Mouse (Mus musculus) ES-Bruce4 (cell line): Measurements from ENCODE around the gene Slfn4. TPM values are rescaled to one million over a fixed set of nuclear protein-coding genes. Genes with fewer than 3 reads are reported as not detected.
"Not testable (repeated sequence)": the region's sequence is repeated elsewhere in the genome, so short reads cannot be mapped to it uniquely, and the experiment has no call there.

ENCODE experiments used
- H3K27ac ChIP-seq: 2 replicates; pipeline ENCODE4 v1.5.1; 2012; ENCODE audit warnings: low read length, inconsistent platforms; ENCODE audit not compliant: insufficient read depth
- H3K27me3 ChIP-seq: 2 replicates; pipeline ENCODE4 v1.6.1; 2012; ENCODE audit warnings: mild to moderate bottlenecking, low read length, inconsistent platforms; ENCODE audit not compliant: control insufficient read depth, poor library complexity, insufficient read depth, severe bottlenecking
- H3K36me3 ChIP-seq: 2 replicates; pipeline ENCODE4 v1.6.1; 2012; ENCODE audit warnings: inconsistent platforms, mild to moderate bottlenecking, low read length, moderate library complexity; ENCODE audit not compliant: control insufficient read depth, poor library complexity, insufficient read depth, severe bottlenecking
- H3K4me1 ChIP-seq: one replicate; pipeline ENCODE4 v1.8.1; 2011; ENCODE audit warnings: low read length; ENCODE audit not compliant: control insufficient read depth, insufficient read depth
- H3K4me3 ChIP-seq: 2 replicates; pipeline ENCODE4 v1.5.1; 2011; ENCODE audit warnings: low read depth, mild to moderate bottlenecking, low read length
- H3K9ac ChIP-seq: 2 replicates; pipeline ENCODE4 v1.6.1; 2012; ENCODE audit warnings: low read depth, mild to moderate bottlenecking, inconsistent platforms; ENCODE audit not compliant: poor library complexity, severe bottlenecking
- H3K9me3 ChIP-seq: replicated peaks from 2 replicates; pipeline ENCODE4 v1.6.1; 2012; ENCODE audit warnings: mild to moderate bottlenecking, low read length, inconsistent platforms; ENCODE audit not compliant: control insufficient read depth, poor library complexity, insufficient read depth, severe bottlenecking
- CTCF ChIP-seq: IDR thresholded peaks from one replicate; pipeline ENCODE4 v1.8.1; 2011; ENCODE audit warnings: low read depth, low read length
- EP300 ChIP-seq: IDR thresholded peaks from 2 replicates; pipeline ENCODE4 v1.6.1; 2011; ENCODE audit warnings: low read depth, low read length; ENCODE audit not compliant: insufficient read depth
- POLR2A ChIP-seq: IDR thresholded peaks from one replicate; pipeline ENCODE4 v1.8.1; 2011; ENCODE audit warnings: low read length; ENCODE audit not compliant: insufficient read depth
- polyA plus RNA-seq: library from polyadenylated mRNA; stranded (reverse); fragments of >200 nt; gene quantifications from 2 replicates; pipeline ENCODE4 v1.2.4, GENCODE M21; 2011; ENCODE audit warnings: low read depth; ENCODE audit not compliant: missing spikeins, insufficient read depth, insufficient read length

The Slfn4 gene
- polyA plus RNA-seq, 1 experiment = not detected

DNA sequence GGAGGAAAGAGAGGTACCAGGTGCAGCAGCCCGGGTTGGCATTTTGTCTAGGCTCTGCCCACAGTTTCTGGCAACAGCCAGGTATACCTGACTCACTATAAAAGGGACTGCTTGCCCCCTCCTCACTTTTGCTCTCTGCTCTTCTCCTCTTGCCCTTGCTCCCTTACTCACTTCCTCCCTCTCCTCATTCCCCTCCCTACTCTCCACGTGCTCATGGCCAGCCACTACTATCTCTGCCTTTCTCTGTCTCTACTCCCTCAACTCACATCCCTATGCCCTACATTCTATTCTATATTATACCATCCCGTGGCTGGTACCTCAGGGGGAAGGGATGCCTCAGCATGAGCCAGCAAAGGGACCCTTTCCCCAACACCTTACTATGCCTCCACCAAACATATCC, 49.8 kb downstream of the Slfn4 start:
- TF ChIP-seq POLR2A (no peak), EP300 (no peak), CTCF (no peak)
- Histone ChIP-seq H3K4me3 (peak overlapping the region; percentile 72), H3K27ac (0 out of 2 replicates have a peak overlapping the region, but pooled peaks have one; percentile 48), H3K36me3 (no peaks in the 10 kb centered on the region), H3K9me3 (0 out of 2 replicates have a peak, but pooled peaks cover 2% of the 10 kb centered on the region), H3K27me3 (no peaks in the 10 kb centered on the region; the same call in 1 of the 2 replicates), H3K4me1 (no peaks in the 10 kb centered on the region), H3K9ac (peak overlapping the region; percentile 74)

DNA sequence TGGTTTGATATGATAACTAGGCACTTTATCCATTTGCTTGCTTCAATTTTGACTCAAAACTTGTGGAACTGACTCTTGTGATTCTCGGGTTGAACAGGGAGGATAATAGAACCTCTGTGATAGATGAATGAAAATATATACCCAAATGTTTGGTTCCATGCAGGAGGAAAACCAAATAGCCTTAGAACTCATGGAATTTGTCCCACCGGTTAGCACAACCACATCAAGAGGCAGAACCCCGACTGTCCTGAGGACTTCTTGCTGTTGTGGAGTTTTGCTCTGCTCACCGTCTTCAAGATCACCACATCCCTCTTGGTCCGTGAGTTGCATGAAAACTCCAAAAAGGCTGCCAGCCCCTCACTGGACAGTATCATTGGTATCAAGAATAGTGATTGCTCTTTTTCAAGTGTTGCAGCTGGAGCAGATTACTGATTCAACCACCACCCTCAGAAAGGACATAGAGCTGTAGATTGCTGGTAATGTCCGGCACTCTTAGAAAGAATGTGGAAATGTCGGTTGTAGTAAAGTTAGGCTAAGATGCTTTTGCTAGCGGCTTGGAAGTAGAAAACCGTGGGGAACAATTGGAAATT, 50.5 kb downstream of the Slfn4 start:
- H3K9ac ChIP-seq = no peak overlapping the region
- peak overlapping the region; percentile 72 for H3K4me3 ChIP-seq
- no peaks in the 10 kb centered on the region for H3K4me1 ChIP-seq
- no peaks in the 10 kb centered on the region; the same call in 1 of the 2 replicates for H3K27me3 ChIP-seq
- no peak overlapping the region for H3K27ac ChIP-seq
- H3K9me3 ChIP-seq = 0 out of 2 replicates have a peak, but pooled peaks cover 2% of the 10 kb centered on the region
- TF ChIP-seq POLR2A (no peak), CTCF (no peak), EP300 (no peak)
- no peaks in the 10 kb centered on the region for H3K36me3 ChIP-seq

DNA sequence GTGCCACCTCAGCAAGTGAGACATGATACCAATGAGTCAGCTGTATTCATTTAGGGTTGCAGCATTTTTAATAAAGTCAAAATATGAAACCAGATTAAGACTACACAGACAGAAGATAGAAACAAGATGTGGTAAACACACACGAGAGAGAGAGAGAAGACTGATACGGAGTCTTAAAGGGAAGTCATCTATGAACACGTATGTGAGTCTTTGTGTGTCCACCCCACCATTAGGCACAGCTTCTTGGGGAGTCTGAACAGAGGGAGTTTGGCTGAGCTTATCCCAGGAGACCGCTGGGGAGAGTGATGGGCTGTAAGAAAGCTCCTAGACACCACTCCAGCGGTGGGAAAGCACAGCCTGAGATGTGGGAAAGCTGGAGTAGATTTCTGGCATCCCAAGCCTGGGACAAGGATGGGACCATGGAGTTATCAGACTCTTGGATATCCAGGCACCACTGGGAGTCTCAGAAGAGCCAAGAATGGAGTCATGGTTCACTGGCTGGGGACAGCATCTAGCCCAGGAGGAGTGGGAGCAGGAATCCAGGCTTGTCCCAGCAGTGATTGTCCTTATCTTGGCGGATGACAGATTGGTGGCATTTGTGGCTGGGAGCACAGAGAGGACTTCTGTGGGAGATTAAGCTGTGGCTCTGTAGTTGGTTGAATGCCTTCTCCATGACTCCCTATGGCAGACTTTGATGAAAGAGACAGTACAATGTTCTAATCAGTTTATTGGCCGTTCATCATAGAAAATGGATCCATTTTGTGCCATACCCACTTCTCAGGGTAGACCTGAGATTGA, 53.1 kb downstream of the Slfn4 start:
- Histone ChIP-seq H3K4me3 (no peak overlapping the region), H3K4me1 (no peaks in the 10 kb centered on the region), H3K9ac (no peak overlapping the region), H3K27me3 (no peaks in the 10 kb centered on the region), H3K27ac (no peak overlapping the region), H3K9me3 (0 out of 2 replicates have a peak, but pooled peaks cover 2% of the 10 kb centered on the region), H3K36me3 (no peaks in the 10 kb centered on the region)
- TF ChIP-seq EP300 = no peak
- TF ChIP-seq POLR2A = no peak
- no peak for TF ChIP-seq CTCF

DNA sequence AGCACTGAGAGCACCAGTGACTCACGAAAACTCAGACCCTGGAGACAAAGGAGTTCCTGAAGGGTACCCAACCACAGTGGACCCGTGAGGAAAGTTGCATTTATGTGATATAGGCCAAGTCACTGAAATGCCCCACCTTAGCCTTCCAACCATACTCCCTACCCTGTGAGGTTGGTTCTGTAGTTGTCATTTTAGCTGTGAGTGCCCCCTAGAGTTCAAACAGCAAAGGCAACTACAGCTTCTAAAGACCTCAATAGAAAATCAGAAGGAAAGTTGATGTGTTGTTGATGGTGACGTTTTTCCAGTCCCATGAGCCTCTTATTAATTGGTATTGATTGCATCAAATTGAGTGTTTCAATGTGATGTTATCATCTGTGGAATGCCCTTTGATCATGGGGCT, 56.0 kb downstream of the Slfn4 start:
- Histone ChIP-seq H3K9ac (no peak overlapping the region), H3K27ac (peak overlapping the region; percentile 72), H3K36me3 (no peaks in the 10 kb centered on the region), H3K4me3 (no peak overlapping the region), H3K27me3 (no peaks in the 10 kb centered on the region), H3K9me3 (0 out of 2 replicates have a peak, but pooled peaks cover 5% of the 10 kb centered on the region), H3K4me1 (no peaks in the 10 kb centered on the region)
- no peak for TF ChIP-seq POLR2A
- TF ChIP-seq CTCF = no peak
- TF ChIP-seq EP300 = no peak

DNA sequence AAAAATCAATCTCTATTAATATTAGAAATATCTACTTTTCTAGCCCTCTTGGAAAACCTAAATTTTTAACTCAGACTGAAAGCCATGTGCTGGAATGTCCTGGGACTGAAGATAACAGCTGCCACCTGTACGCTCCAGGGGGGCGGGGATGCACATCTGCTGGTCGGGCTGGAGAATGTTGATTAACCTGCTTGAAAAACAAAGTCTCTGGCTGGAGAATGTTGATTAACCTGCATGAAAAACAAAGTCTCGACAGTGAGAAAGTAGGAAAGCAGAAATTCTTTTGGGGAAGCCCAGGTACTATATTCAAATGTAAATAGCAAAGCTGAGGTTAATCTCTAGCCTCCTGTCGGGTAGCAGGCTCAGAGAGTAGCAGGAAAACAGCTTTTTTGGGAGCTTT, 58.6 kb downstream of the Slfn4 start:
- not testable (repeated sequence) for H3K4me1 ChIP-seq, H3K27me3 ChIP-seq

DNA sequence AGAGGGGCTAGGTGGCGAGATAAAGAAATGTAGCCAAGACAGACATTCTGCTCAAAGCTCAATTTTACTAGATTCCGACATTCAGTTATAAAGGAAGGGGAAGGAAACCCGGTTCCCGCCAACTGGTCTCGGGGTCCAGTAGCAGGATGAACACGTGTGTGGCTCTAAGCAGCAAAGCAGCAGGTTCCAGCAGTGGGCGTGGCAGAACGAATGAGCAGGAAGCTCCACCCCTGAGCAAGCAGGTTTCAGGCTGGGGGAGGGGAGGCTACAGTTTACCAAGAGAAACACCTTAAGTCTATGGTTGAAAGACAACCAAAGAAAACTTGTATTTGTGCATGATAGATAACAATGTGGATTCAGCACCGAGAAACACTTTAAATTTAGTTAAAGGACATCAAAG, 62.4 kb downstream of the Slfn4 start:
- Histone ChIP-seq H3K27ac (peak overlapping the region; percentile 4; the same call in 1 of the 2 replicates), H3K9me3 (peaks cover 27% of the 10 kb centered on the region), H3K4me3 (peak overlapping the region; percentile 52; the same call in 1 of the 2 replicates)
- TF ChIP-seq EP300 = 0 out of 2 replicates have a peak, but pooled peaks have one; percentile 34
- H3K9ac ChIP-seq, H3K4me1 ChIP-seq, H3K36me3 ChIP-seq, H3K27me3 ChIP-seq: not testable (repeated sequence)

More for the DNA sequence above, 58.6 kb downstream of the Slfn4 start:
- not testable (repeated sequence) for H3K9ac ChIP-seq, H3K4me3 ChIP-seq, H3K36me3 ChIP-seq
- Histone ChIP-seq H3K27ac (peak overlapping the region; percentile 98), H3K9me3 (peaks cover 13% of the 10 kb centered on the region)
- peak; percentile 96 for TF ChIP-seq EP300
